Mouse (Mus musculus) kidney, postnatal 36 days (tissue): ENCODE data around the gene Rgs10.
"Not testable (repeated sequence)": the region's sequence is repeated elsewhere in the genome, so short reads cannot be mapped to it uniquely, and the experiment has no call there.

ENCODE experiments used
- DNase-seq, 2 experiments: peaks; one replicate each; pipeline ENCODE4 v3.0.0; 2021 to 2022; ENCODE audit warnings: mixed read lengths in 2 of 2

The Rgs10 gene

GRCm38 (mm10) chr7:128369366-128369765, 49.2 kb downstream of the Rgs10 start:
- DNase-seq = no peak

- no peak for DNase-seq
These were observed 49.7 kb downstream of the Rgs10 start for GRCm38 (mm10) chr7:128368828-128369227.

GRCm38 (mm10) chr7:128366654-128367053, 51.9 kb downstream of the Rgs10 start:
- DNase-seq = no peak

- DNase-seq = peak in 1 of 2 experiments; percentile 29
These were observed 53.4 kb downstream of the Rgs10 start for GRCm38 (mm10) chr7:128365096-128365715.

GRCm38 (mm10) chr7:128364526-128364925, 54.0 kb downstream of the Rgs10 start:
- DNase-seq = no peak

- DNase-seq = peak in 1 of 2 experiments; percentile 48
These were observed 54.8 kb downstream of the Rgs10 start for GRCm38 (mm10) chr7:128363806-128364205.

GRCm38 (mm10) chr7:128362916-128363315, 55.6 kb downstream of the Rgs10 start:
- no peak for DNase-seq

GRCm38 (mm10) chr7:128359741-128360140, 58.8 kb downstream of the Rgs10 start:
- DNase-seq = no peak

- DNase-seq = no peak
These were observed 59.4 kb downstream of the Rgs10 start for GRCm38 (mm10) chr7:128359164-128359563.

- no peak for DNase-seq
These were observed 59.8 kb downstream of the Rgs10 start for GRCm38 (mm10) chr7:128358741-128359140.

GRCm38 (mm10) chr7:128356868-128357755, 61.4 kb downstream of the Rgs10 start:
- peak in 1 of 2 experiments; percentile 13 for DNase-seq

GRCm38 (mm10) chr7:128355463-128355862, 63.1 kb downstream of the Rgs10 start:
- DNase-seq = no peak

GRCm38 (mm10) chr7:128352721-128353120, 65.8 kb downstream of the Rgs10 start:
- DNase-seq = no peak

- DNase-seq = no peak
These were observed 67.4 kb downstream of the Rgs10 start for GRCm38 (mm10) chr7:128351176-128351575.

- no peak for DNase-seq
These were observed 68.2 kb downstream of the Rgs10 start for GRCm38 (mm10) chr7:128350316-128350715.

- peak; percentile 56 to 76 for DNase-seq
These were observed 68.8 kb downstream of the Rgs10 start for GRCm38 (mm10) chr7:128349751-128350150.

GRCm38 (mm10) chr7:128348608-128349007, 70.0 kb downstream of the Rgs10 start:
- peak; percentile 93 to 95 for DNase-seq

- no peak for DNase-seq
These were observed 71.6 kb downstream of the Rgs10 start for GRCm38 (mm10) chr7:128346991-128347390.

- no peak for DNase-seq
These were observed 72.0 kb downstream of the Rgs10 start for GRCm38 (mm10) chr7:128346522-128346921.

GRCm38 (mm10) chr7:128345691-128346090, 72.9 kb downstream of the Rgs10 start:
- no peak for DNase-seq

GRCm38 (mm10) chr7:128344928-128345653, 73.5 kb downstream of the Rgs10 start:
- DNase-seq = peak; percentile 76 to 85

GRCm38 (mm10) chr7:128344488-128344887, 74.1 kb downstream of the Rgs10 start:
- no peak for DNase-seq

GRCm38 (mm10) chr7:128342691-128343090, 75.9 kb downstream of the Rgs10 start:
- DNase-seq = not testable (repeated sequence)
